ENCODE assay signal across 32 mouse cellular contexts in genomic region chr10:112132194-112132593, GRCm38 (mm10). TPM values are rescaled to one million over a fixed set of nuclear protein-coding genes. Genes with fewer than 3 reads are reported as not detected.
DNase-seq lines count a peak whose midpoint lies in the region; ATAC-seq lines count a peak whose summit lies in the region.
"Had no signal": no experiment of that assay in that cellular context is flagged by ENCODE, and none has a peak within 500 bp of the region (broad histone marks: within the 10 kb centered on the region; RNA-seq: fewer than 3 reads in every experiment).

No protein-coding gene starts in this region.

- peak; percentile 13 for DNase-seq in c-Kit-positive CD71-positive TER-119-positive erythroid progenitor cells, embryonic 14.5 days (ENCODE audit: low spot score)
- DNase-seq in embryo, embryonic 10 days (ENCODE audit: low spot score): no peak
- DNase-seq: adrenal gland, adult 2 months; adrenal gland, postnatal 14 days; cerebellum, adult 11-12 months; cerebellum, adult 8-10 months; cerebellum, postnatal 10 days; cerebellum, postnatal 36 days; gastrocnemius, adult 2 months; gastrocnemius, postnatal 14 days; heart, adult 18-20 months; heart, postnatal 10 days; heart, postnatal 36 days had no signal

- no peak overlapping the region for H3K4me3 ChIP-seq in liver, embryonic 15.5 days (replicated peaks)
- H3K4me3 ChIP-seq: forebrain, embryonic 12.5 days; forebrain, embryonic 15.5 days; gastrocnemius, adult 2 months; heart, embryonic 12.5 days; heart, embryonic 15.5 days; hindbrain, embryonic 10.5 days; hindbrain, embryonic 13.5 days had no signal

- ATAC-seq in erythroblast, adult 5-6 weeks (replicated peaks; ENCODE audit: low FRiP score, poor library complexity, severe bottlenecking): peak; percentile 77; the same call in 1 of the 2 replicates
- ATAC-seq in liver, embryonic 15.5 days (ENCODE audit: insufficient read depth): peak; percentile 64
- 0 out of 2 replicates have a peak, but pooled peaks have one; percentile 14 for ATAC-seq in megakaryocyte-erythroid progenitor cell, adult 5-6 weeks (replicated peaks; ENCODE audit: low FRiP score, low TSS enrichment, poor library complexity, severe bottlenecking)
- ATAC-seq in megakaryocyte progenitor cell, adult 5-6 weeks (replicated peaks; ENCODE audit: poor library complexity): no peak
- ATAC-seq: CD4-positive, CD25-positive, alpha-beta regulatory T cell, adult 4 months; forebrain, embryonic 15.5 days; hindbrain, embryonic 16.5 days had no signal

- no peak overlapping the region for H3K9ac ChIP-seq in liver, embryonic 15.5 days
- H3K9ac ChIP-seq: forebrain, embryonic 12.5 days; forebrain, embryonic 15.5 days; heart, embryonic 12.5 days; heart, embryonic 15.5 days; hindbrain, embryonic 13.5 days had no signal

- no peaks in the 10 kb centered on the region for H3K9me3 ChIP-seq in liver, embryonic 15.5 days (replicated peaks)
- H3K9me3 ChIP-seq: forebrain, embryonic 12.5 days; forebrain, embryonic 15.5 days; heart, embryonic 12.5 days; heart, embryonic 15.5 days; hindbrain, embryonic 10.5 days; hindbrain, embryonic 13.5 days had no signal

- 56% methylated on average over 3 of the region's 3 CpGs for WGBS in liver, embryonic 15.5 days (ENCODE audit: insufficient replicate concordance)

- H3K27ac ChIP-seq in liver, embryonic 15.5 days (replicated peaks): no peak overlapping the region
- H3K27ac ChIP-seq: forebrain, embryonic 12.5 days; forebrain, embryonic 15.5 days; gastrocnemius, adult 2 months; heart, embryonic 15.5 days; hindbrain, embryonic 10.5 days; hindbrain, embryonic 13.5 days had no signal

- H3K4me1 ChIP-seq in liver, embryonic 15.5 days (replicated peaks): no peaks in the 10 kb centered on the region
- H3K4me1 ChIP-seq: forebrain, embryonic 12.5 days; forebrain, embryonic 15.5 days; heart, embryonic 12.5 days; heart, embryonic 15.5 days; hindbrain, embryonic 10.5 days; hindbrain, embryonic 13.5 days had no signal

- H3K36me3 ChIP-seq in liver, embryonic 15.5 days (replicated peaks): no peaks in the 10 kb centered on the region
- H3K36me3 ChIP-seq: forebrain, embryonic 12.5 days; forebrain, embryonic 15.5 days; heart, embryonic 12.5 days; heart, embryonic 15.5 days; hindbrain, embryonic 10.5 days; hindbrain, embryonic 13.5 days had no signal

- no peak overlapping the region for H3K4me2 ChIP-seq in liver, embryonic 15.5 days
- H3K4me2 ChIP-seq: forebrain, embryonic 12.5 days; forebrain, embryonic 15.5 days; heart, embryonic 12.5 days; heart, embryonic 15.5 days; hindbrain, embryonic 13.5 days had no signal

- H3K27me3 ChIP-seq in liver, embryonic 15.5 days: no peaks in the 10 kb centered on the region
- H3K27me3 ChIP-seq: forebrain, embryonic 12.5 days; forebrain, embryonic 15.5 days; heart, embryonic 12.5 days; heart, embryonic 15.5 days; hindbrain, embryonic 13.5 days had no signal

RNA-seq across cellular contexts. Expression of gene Glipr1l3, which starts 27.9 kb away (rescaled TPM):
- total RNA-seq in erythroblast, adult 5-6 weeks (2015; ENCODE audit: low replicate concordance): not detected in 2 replicates
- total RNA-seq in erythroblast, adult 5-6 weeks (2017; ENCODE audit: low replicate concordance): not detected in 2 replicates
- polyA plus RNA-seq in liver, embryonic 15.5 days (2015; fragmentation: Nextera tagmentation; extraction: Ambion mirVana): not detected in 2 replicates
- total RNA-seq in megakaryocyte-erythroid progenitor cell, adult 5-6 weeks (2014; fragmentation: Nextera tagmentation): not detected in 2 replicates
- total RNA-seq in megakaryocyte-erythroid progenitor cell, adult 5-6 weeks (2017): not detected in 2 replicates
- total RNA-seq in megakaryocyte progenitor cell, adult 5-6 weeks (2015): not detected in 2 replicates
- not detected in 2 replicates for total RNA-seq in megakaryocyte progenitor cell, adult 5-6 weeks (2017)
- total RNA-seq: adrenal gland, adult 2 months; adrenal gland, postnatal 14 days; adrenal gland, postnatal 4 days; gastrocnemius, adult 2 months; gastrocnemius, postnatal 14 days; gastrocnemius, postnatal 4 days; heart, adult 18-20 months; heart, postnatal 10 days; heart, postnatal 36 days; MEL had no signal
- polyA plus RNA-seq: adrenal gland, adult 2 months; C2C12; CD4-positive, CD25-positive, alpha-beta regulatory T cell, adult 4 months; embryonic facial prominence, embryonic 11.5 days; embryonic facial prominence, embryonic 14.5 days; forebrain, embryonic 12.5 days; heart, embryonic 12.5 days; heart, embryonic 15.5 days had no signal

RNA-seq across cellular contexts. Expression of gene Caps2, which starts 31.2 kb away (rescaled TPM):
- not detected in 2 replicates for total RNA-seq in erythroblast, adult 5-6 weeks (2015; ENCODE audit: low replicate concordance)
- not detected in 2 replicates for total RNA-seq in erythroblast, adult 5-6 weeks (2017; ENCODE audit: low replicate concordance)
- not detected in 2 replicates for polyA plus RNA-seq in liver, embryonic 15.5 days (2015; fragmentation: Nextera tagmentation; extraction: Ambion mirVana)
- not detected in 2 replicates for total RNA-seq in megakaryocyte-erythroid progenitor cell, adult 5-6 weeks (2014; fragmentation: Nextera tagmentation)
- total RNA-seq in megakaryocyte-erythroid progenitor cell, adult 5-6 weeks (2017): not detected in 2 replicates
- not detected in 2 replicates for total RNA-seq in megakaryocyte progenitor cell, adult 5-6 weeks (2015)
- not detected in 2 replicates for total RNA-seq in megakaryocyte progenitor cell, adult 5-6 weeks (2017)
- total RNA-seq: adrenal gland, adult 2 months; adrenal gland, postnatal 14 days; gastrocnemius, adult 2 months; gastrocnemius, postnatal 14 days; heart, adult 18-20 months; heart, postnatal 10 days; heart, postnatal 36 days; MEL had no signal
- polyA plus RNA-seq: adrenal gland, adult 2 months; CD4-positive, CD25-positive, alpha-beta regulatory T cell, adult 4 months had no signal

RNA-seq across cellular contexts. Expression of gene Glipr1l2, which starts 49.0 kb away (rescaled TPM):
- total RNA-seq in erythroblast, adult 5-6 weeks (2015; ENCODE audit: low replicate concordance): not detected in 2 replicates
- 0.85 TPM in 1 of 2 replicates, not detected in the other for total RNA-seq in erythroblast, adult 5-6 weeks (2017; ENCODE audit: low replicate concordance)
- not detected in 2 replicates for polyA plus RNA-seq in liver, embryonic 15.5 days (2015; fragmentation: Nextera tagmentation; extraction: Ambion mirVana)
- total RNA-seq in megakaryocyte-erythroid progenitor cell, adult 5-6 weeks (2014; fragmentation: Nextera tagmentation): not detected in 2 replicates
- total RNA-seq in megakaryocyte-erythroid progenitor cell, adult 5-6 weeks (2017): not detected in 2 replicates
- total RNA-seq in megakaryocyte progenitor cell, adult 5-6 weeks (2015): not detected in 2 replicates
- not detected in 2 replicates for total RNA-seq in megakaryocyte progenitor cell, adult 5-6 weeks (2017)
- total RNA-seq: adrenal gland, adult 2 months; adrenal gland, postnatal 14 days; adrenal gland, postnatal 4 days; gastrocnemius, adult 2 months; gastrocnemius, postnatal 14 days; gastrocnemius, postnatal 4 days; heart, adult 18-20 months; heart, postnatal 10 days; heart, postnatal 36 days; MEL had no signal
- polyA plus RNA-seq: adrenal gland, adult 2 months; C2C12; cortical plate, adult 2 months; embryonic facial prominence, embryonic 11.5 days; embryonic facial prominence, embryonic 14.5 days; forebrain, embryonic 12.5 days; forebrain, embryonic 15.5 days; heart, embryonic 12.5 days; heart, embryonic 15.5 days; hindbrain, embryonic 10.5 days; hindbrain, embryonic 13.5 days; hindbrain, embryonic 16.5 days had no signal
